Mouse (Mus musculus) cerebellum, adult 18-20 months (tissue): Measurements from ENCODE around the gene Adi1.
A peak's percentile ranks its signal among the peaks of the same experiment; 100 is the strongest.

ENCODE experiments used
- DNase-seq, 2 experiments: peaks; one replicate each; pipeline ENCODE4 v3.0.0; 2021

Adi1 gene

DNA sequence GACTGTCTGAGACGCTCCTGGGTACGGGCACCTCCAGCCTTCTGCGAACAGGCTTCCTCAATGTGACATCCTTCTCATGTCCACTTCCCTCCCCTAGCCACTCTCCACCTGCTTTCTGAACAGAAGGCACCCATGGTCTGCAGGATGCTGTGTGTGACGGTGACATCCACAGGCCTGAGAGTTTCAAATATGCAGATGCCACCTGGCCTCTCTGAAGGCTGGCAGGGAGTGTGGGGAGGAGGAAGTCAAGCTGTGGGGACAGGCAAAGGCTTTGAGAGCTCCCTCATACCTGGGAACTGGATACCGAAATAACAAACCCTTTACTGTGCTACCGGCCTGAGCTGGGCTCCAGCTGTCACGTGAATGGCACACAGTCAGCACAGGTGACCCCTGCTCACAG is 19.7 kb downstream of the Adi1 start:
- peak; percentile 50 to 66 for DNase-seq

DNA sequence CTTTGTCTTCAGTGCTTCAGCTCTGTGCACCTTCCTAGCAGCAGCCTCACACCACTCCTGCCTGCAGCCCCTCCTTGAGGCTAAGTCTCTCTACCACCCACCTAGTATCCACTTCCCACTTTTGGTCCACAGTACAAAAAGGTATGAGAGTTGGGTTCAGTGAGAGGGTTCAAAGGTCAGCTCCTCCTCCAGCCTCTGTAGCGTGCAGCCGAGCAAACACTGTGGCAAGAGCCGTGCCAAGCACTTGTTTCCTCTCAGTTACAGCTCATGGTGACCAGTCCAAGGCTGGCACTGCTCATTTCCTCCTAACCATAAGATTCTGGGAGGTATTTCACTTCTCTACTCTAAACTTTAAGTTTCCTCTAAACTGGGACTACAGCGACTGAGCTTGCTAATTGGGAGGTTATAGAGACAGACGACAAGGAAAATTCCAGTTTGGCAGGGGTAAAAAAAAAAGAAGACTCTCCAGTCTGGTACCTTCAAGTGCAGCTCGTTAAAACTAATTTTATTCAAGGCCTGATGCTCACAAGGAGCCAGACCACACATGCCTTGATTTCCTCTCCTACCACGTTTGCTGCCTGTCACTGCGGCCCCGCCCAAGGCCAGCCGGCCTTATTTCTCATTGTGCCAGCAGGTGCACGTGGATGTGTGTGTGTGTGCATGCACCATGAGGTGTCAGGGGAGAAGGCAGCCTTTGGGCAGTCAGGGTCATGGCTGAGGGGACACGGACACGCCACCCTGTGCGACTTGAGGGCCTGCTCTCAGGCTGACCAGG is 23.0 kb downstream of the Adi1 start:
- no peak for DNase-seq

DNA sequence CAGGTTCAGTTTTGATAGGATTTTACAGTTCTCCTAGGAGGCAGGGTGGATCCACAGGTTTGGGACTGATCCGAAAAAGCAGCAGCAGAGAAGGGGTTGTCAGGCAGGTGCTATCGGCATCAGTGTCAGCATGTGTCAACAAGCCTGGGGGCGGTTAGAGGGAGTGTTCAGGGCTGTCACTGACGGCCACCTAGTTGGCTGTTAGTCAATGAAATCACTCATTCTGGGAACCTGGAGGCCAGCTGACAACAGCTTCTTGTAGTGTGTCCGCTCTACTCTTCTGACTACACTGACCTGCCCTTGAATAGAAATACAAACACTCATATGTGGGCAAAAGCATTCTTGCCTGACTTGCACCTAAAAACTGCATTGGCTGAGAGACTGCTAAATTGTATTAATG is 24.1 kb downstream of the Adi1 start:
- no peak for DNase-seq

DNA sequence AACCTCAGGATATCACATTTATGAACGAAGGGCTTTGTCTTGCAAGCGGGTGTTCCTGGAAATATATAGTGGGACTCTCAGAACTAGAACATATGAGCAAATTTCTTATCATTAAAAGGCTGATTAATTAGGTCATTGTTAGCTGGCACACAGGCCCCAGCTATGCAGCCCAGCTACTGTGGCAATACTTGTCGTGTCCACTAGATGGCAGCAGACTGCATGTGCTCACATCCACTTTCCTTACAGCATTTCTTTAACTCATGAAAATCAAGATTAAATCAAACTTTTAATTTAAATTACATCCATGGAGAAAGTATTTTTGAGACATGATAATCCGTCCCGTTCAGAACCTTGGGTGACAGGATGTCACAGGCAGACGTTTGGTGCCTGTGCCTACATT is 24.6 kb downstream of the Adi1 start:
- DNase-seq = peak; percentile 82 to 87

DNA sequence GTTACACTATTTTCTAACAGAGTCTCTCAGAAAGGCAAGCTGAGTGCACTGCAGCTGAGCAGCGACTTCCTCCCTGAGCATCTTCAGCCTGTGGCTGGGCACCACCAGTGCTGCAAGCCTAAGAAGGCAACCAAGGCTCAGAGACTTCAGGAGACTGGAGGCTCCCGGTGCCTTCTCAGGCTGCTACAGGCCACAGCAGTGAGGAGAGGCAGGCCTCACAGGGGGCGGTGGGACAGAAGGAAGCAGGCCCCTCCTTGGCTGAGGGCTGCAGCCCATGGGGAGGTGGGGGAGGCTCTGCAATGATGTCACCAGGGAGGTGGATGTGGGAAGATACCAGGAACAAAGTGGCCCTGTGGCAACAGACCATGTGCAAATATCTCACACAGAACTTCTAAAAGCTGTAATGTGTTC is 25.1 kb downstream of the Adi1 start:
- peak in 1 of 2 experiments; percentile 19 for DNase-seq

DNA sequence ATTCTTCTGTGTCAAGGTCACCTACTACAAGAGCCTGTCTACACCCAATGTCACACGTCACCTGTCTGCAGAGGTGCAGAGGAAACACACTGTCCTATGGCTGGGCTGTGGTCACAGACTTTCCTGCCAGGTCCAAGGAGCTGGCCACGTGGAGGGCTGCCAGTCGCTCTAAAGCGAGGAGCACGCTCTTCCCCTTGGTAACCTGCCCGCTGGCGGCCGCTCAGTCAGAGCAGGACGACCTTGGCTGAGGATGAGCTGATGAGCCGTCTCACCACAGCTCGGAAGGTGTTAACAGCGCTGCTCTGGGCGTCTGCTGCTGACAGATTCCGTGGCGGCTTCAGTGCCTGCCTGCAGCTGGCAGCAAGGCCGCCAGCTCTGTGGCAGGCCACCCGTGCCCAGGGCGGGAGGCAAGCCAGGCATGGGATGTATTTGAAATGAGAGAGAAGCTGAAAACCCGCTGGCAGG is 25.6 kb downstream of the Adi1 start:
- DNase-seq = peak; percentile 77 to 81

DNA sequence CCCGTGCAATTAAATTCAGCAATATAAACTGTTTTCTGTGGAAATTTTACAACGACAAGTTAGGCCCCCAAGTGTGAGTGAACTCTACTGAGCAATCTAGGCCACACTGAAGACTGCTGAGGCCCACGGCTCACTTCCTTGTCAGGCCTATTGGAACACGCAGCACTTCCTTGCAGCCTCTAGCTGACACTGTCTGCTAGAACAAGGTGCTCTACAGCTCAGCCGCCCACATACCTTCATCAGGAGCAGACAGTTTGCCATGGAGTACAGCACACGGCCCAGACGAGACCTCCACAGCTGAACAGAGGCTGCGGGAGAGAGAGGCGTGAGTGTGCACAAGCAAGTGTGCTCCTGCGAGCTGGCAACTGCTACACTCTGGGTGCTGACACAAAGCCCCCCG is 26.3 kb downstream of the Adi1 start:
- no peak for DNase-seq

DNA sequence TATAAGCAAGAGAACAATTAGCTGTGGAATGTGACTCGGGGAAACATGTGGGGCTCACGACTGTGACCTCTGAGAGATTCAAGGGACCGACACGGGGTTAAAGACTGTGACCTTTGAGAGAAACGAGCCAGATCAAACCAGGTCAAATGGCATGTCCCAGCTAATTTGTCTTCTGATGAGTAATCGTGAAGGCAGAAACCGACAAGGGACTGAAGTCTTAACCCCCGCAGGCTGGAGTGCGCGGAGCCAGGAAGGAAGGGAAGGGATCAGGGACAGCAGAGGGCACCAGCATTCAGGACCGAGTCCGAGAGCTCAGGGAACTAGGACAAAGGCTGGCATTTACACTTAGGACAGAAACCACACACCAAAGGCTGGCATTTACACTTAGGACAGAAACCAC is 29.4 kb downstream of the Adi1 start:
- DNase-seq = no peak

DNA sequence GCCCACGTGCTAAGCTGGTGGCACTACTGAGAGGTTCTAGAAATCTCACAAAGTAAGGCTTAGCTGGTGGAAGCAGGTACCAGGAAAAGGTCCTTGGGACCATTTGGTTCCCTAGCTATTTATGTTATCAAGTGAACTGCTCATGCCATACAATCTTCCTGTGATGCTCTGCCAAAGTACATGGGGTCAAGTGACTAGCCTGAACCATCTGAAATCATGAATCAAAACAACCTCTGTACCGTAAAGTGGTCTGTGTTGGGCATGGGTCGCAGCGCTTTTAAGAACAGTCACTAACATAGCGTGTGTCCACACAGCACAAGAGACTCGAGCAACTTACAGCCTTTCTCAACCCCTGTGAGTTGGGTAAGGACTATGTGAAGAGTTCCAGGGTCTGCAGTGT is 30.2 kb downstream of the Adi1 start:
- no peak for DNase-seq

DNA sequence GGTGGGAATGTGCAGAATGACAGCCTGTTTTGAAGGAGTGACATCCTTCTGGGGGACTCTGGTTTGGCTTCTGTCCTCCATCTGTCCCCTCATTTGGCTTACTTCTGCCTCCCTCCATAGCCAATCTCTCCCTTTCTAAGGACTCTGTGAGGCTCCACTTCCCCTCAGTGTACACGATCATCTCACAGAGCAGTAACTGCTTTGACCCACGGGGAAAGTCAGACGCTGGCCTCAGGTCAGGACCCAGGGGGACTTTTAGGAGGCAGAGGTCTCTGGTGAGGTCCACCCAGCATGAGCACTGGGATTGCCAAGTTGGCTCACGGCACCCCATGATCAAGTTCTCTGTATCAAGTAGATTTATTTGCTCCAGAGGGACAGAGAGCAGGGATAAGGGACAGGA is 33.1 kb downstream of the Adi1 start:
- no peak for DNase-seq

DNA sequence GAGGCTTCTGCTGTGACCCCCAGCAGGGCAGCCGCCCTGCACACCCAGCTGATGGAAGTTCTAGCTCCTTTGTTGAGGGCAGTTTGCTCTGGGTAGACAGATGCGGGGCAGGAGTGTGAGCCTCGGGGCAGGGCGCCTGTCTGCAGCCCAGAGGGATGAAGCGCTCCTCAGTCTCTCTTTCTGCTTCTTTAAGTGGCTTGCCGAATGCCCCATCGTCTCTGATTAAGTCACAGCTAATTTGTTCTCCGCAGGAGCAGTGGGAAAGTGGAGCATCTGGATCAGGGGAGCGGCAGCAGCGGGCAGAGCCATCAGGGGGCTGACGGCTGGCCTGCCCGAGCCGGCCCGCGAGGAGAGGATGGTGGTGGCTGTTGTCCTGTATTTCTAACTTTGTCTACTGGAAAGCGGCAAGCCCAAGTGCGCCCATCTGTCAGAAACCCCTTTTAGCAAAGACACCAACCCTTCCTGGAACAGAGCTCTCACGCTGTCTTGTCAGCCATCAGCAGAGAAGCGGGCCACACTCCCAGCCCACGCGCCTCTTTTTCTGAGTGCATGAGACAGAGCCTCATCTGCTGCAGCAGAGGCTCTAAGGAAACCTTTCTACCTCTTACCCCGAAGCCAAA is 35.6 kb downstream of the Adi1 start:
- DNase-seq = no peak

DNA sequence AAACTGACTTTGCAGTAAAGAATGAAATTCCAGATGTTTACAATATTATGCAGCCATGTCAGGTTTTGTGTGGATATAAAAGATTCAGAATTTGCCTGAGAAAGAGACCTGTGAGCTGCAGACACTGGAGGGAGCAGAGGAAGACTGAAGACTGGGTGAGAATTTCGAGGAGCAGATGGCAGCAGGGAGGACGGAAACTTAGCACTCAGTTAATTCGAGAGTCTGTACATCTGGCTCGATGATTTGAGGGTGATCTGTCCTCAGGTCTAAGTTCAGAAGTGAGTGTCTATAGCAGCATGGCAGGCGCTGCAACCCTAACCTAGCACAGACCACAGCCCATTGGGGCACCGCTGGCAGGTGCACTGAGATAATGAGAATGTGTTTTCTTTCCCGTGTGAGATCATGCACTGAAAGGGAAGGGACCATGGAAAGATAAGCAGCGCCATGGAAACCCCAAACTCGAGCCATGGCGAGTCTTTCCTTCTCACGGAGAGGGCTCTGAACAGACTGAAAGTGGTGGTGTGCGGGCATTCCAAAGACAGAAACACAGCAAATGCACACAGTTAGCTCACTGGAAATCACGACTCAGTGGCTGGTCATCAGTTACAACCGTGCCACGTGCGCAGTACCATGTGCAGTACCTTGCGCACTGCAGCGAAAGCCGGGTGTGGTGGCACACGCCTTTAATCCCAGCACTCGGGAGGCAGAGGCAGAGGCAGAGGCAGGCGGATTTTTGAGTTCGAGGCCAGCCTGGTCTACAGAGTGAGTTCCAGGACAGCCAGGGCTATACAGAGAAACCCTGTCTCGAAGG is 40.0 kb downstream of the Adi1 start:
- no peak for DNase-seq

DNA sequence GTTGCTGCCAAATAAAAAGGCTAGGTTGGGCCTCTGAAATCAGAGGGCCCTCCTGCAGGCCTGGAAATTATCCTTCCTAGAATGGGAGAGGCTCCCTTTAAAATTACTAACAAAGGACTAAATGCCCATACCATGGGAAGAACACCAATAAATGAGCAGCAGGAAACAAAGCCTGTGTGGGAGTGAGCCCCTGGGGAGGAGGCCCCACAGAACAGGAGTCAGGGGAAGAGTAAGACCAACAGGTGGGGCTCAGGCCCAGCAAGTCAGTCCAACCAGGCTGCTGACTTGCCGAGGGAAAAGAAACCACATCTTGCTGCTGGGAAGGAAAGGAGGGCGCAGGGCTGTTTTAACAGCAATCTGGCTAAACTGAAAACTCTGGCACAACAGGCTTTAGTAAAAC is 42.0 kb downstream of the Adi1 start:
- DNase-seq = no peak

DNA sequence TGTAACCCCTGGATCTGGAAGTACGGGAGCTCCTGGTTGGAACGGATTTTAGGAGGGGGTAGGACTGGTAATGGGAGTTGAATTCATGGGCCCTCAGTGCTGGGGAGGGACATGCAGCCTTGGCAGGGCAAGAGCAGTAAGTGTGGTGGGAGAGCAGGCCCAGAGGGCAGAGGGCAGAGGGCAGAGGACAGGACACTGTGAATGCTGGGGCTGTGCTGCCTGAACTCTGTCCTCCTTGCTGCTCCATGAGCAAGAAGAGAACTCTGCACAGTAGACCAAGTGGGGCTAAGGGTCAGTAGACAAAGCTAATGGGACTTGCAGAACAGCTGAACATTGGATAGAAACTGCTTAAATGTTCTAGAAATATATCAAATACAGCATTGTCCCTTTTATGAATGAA is 43.1 kb downstream of the Adi1 start:
- no peak for DNase-seq

DNA sequence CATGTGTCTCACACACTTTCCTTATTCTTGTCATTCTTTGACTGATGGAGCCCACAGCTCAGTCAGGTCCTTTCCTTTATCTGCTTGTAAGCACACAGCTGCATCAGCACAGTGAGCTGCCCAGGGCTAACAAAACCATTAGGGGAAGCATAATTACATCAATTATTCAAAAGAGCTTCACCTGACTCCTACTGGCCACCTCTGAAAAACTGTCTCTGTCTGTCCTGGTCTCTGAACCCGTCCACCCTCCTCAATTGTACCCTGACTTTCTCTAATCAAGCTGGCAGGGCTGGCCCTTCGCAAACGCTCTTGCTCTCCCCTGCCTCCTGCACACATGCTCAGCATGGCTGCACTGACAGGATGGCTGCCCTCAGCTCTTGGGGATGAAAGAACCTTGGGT is 49.3 kb downstream of the Adi1 start:
- DNase-seq = no peak

DNA sequence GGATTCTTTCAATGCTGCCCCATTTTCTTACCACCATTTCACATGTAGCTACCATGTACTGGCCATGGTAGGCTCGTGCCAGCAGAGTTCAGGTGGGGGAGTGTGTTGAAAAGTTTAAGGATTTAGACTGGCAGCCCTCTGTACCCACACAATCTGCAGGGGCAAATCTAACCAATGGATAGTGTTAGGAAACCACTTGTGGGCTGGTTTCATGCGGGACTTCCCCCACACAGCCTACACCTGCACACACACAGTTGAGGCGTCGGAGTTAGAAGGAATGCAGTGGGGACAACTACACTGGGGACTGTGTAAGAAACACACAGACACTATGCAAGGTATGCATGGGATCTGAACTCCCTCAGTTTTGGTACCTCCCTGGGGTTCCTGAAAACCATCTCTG is 51.2 kb downstream of the Adi1 start:
- DNase-seq = no peak

DNA sequence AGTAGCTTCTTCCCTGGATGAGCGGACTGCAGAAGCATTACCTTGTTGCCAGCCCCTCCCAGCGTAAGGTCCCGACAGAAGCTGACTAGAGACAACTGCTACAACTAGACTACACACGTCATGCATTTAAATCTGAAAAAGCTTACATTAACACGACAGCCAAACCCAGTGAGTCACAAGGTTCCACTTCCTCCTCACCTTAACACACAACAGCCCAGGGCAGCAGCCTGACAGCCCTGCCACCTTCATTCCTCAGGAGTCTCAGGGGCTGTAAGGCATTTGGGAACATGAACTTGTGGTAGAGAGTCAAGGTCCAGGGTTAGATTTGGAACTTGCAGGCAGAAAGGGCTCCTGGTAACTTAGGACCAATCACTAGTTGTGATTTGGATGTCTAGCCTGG is 52.0 kb downstream of the Adi1 start:
- no peak for DNase-seq
